Mouse (Mus musculus): ENCODE measurements at regions not wholly inside any gene's neighbourhood (a gene's known extent, or its start where the extent isn't known, plus 50 kb on each side); places are given as distances from the start of the nearest gene placed in this dataset.

- Histone ChIP-seq H3K27ac (ENCODE audit: low read length) (no peak overlapping the region), H3K9me3 (replicated peaks; ENCODE audit: control insufficient read depth, low read length) (no peaks in the 10 kb centered on the region), H3K27me3 (ENCODE audit: control insufficient read depth, insufficient read depth, low read depth, low read length) (no peaks in the 10 kb centered on the region), H3K4me1 (ENCODE audit: control insufficient read depth, low read depth, low read length) (no peaks in the 10 kb centered on the region), H3K36me3 (ENCODE audit: control insufficient read depth, insufficient read depth) (no peaks in the 10 kb centered on the region), H3K9ac (ENCODE audit: low read depth, low read length) (no peak overlapping the region), H3K4me2 (ENCODE audit: low read depth, low read length) (no peak overlapping the region), H3K4me3 (ENCODE audit: low read depth, low read length) (no peak overlapping the region)
- ATAC-seq (ENCODE audit: low read depth), result no peak
- WGBS (ENCODE audit: insufficient replicate concordance), result 53% methylated on average over 3 of the region's 3 CpGs
Observed at GRCm38 (mm10) chr3:52729731-52730130, 287.3 kb downstream of the Cog6 start.

GRCm38 (mm10) chr3:52728860-52729259, 288.2 kb downstream of the Cog6 start:
- no peak overlapping the region for H3K4me2 ChIP-seq (ENCODE audit: low read depth, low read length)
- no peak overlapping the region for H3K9ac ChIP-seq (ENCODE audit: low read depth, low read length)
- H3K27me3 ChIP-seq (ENCODE audit: control insufficient read depth, insufficient read depth, low read depth, low read length), result no peaks in the 10 kb centered on the region
- no peak overlapping the region for H3K4me3 ChIP-seq (ENCODE audit: low read depth, low read length)
- no peaks in the 10 kb centered on the region for H3K4me1 ChIP-seq (ENCODE audit: control insufficient read depth, low read depth, low read length)
- no peak overlapping the region for H3K27ac ChIP-seq (ENCODE audit: low read length)
- no peaks in the 10 kb centered on the region for H3K36me3 ChIP-seq (ENCODE audit: control insufficient read depth, insufficient read depth)
- no peaks in the 10 kb centered on the region for H3K9me3 ChIP-seq (replicated peaks; ENCODE audit: control insufficient read depth, low read length)
- peak; percentile 63 for ATAC-seq (ENCODE audit: low read depth)
- WGBS (ENCODE audit: insufficient replicate concordance), result 8% methylated on average over 6 of the region's 6 CpGs

- Histone ChIP-seq H3K9me3 (replicated peaks; ENCODE audit: control insufficient read depth, low read length) (no peaks in the 10 kb centered on the region), H3K4me2 (ENCODE audit: low read depth, low read length) (no peak overlapping the region), H3K27ac (ENCODE audit: low read length) (no peak overlapping the region), H3K36me3 (ENCODE audit: control insufficient read depth, insufficient read depth) (no peaks in the 10 kb centered on the region), H3K4me3 (ENCODE audit: low read depth, low read length) (no peak overlapping the region), H3K9ac (ENCODE audit: low read depth, low read length) (no peak overlapping the region), H3K4me1 (ENCODE audit: control insufficient read depth, low read depth, low read length) (no peaks in the 10 kb centered on the region), H3K27me3 (ENCODE audit: control insufficient read depth, insufficient read depth, low read depth, low read length) (no peaks in the 10 kb centered on the region)
- WGBS (ENCODE audit: insufficient replicate concordance), result 73% methylated on average over 5 of the region's 5 CpGs
- ATAC-seq (ENCODE audit: low read depth), result no peak
Observed at GRCm38 (mm10) chr3:52728426-52728825, 288.6 kb downstream of the Cog6 start.

GRCm38 (mm10) chr3:52724354-52724753, 292.7 kb downstream of the Cog6 start:
- no peak for ATAC-seq (ENCODE audit: low read depth)
- H3K36me3 ChIP-seq (ENCODE audit: control insufficient read depth, insufficient read depth), result no peaks in the 10 kb centered on the region
- no peak overlapping the region for H3K9ac ChIP-seq (ENCODE audit: low read depth, low read length)
- no peaks in the 10 kb centered on the region for H3K9me3 ChIP-seq (replicated peaks; ENCODE audit: control insufficient read depth, low read length)
- WGBS (ENCODE audit: insufficient replicate concordance), result 52% methylated on average over 3 of the region's 3 CpGs
- H3K27me3 ChIP-seq (ENCODE audit: control insufficient read depth, insufficient read depth, low read depth, low read length), result no peaks in the 10 kb centered on the region
- H3K27ac ChIP-seq (ENCODE audit: low read length), result no peak overlapping the region
- no peaks in the 10 kb centered on the region for H3K4me1 ChIP-seq (ENCODE audit: control insufficient read depth, low read depth, low read length)
- no peak overlapping the region for H3K4me2 ChIP-seq (ENCODE audit: low read depth, low read length)
- H3K4me3 ChIP-seq (ENCODE audit: low read depth, low read length), result no peak overlapping the region

GRCm38 (mm10) chr3:52722946-52723345, 294.1 kb downstream of the Cog6 start:
- no peaks in the 10 kb centered on the region for H3K27me3 ChIP-seq (ENCODE audit: control insufficient read depth, insufficient read depth, low read depth, low read length)
- H3K4me1 ChIP-seq (ENCODE audit: control insufficient read depth, low read depth, low read length), result no peaks in the 10 kb centered on the region
- WGBS (ENCODE audit: insufficient replicate concordance), result 78% methylated on average over 2 of the region's 2 CpGs
- no peak overlapping the region for H3K9ac ChIP-seq (ENCODE audit: low read depth, low read length)
- ATAC-seq (ENCODE audit: low read depth), result no peak
- no peaks in the 10 kb centered on the region for H3K36me3 ChIP-seq (ENCODE audit: control insufficient read depth, insufficient read depth)
- H3K4me2 ChIP-seq (ENCODE audit: low read depth, low read length), result no peak overlapping the region
- no peaks in the 10 kb centered on the region for H3K9me3 ChIP-seq (replicated peaks; ENCODE audit: control insufficient read depth, low read length)
- no peak overlapping the region for H3K4me3 ChIP-seq (ENCODE audit: low read depth, low read length)
- H3K27ac ChIP-seq (ENCODE audit: low read length), result no peak overlapping the region

- ATAC-seq (ENCODE audit: low read depth), result no peak
- H3K4me3 ChIP-seq (ENCODE audit: low read depth, low read length), result no peak overlapping the region
- no peak overlapping the region for H3K27ac ChIP-seq (ENCODE audit: low read length)
- no peak overlapping the region for H3K4me2 ChIP-seq (ENCODE audit: low read depth, low read length)
- WGBS (ENCODE audit: insufficient replicate concordance), result 50% methylated on average over 3 of the region's 3 CpGs
- no peaks in the 10 kb centered on the region for H3K27me3 ChIP-seq (ENCODE audit: control insufficient read depth, insufficient read depth, low read depth, low read length)
- H3K9ac ChIP-seq (ENCODE audit: low read depth, low read length), result no peak overlapping the region
- H3K4me1 ChIP-seq (ENCODE audit: control insufficient read depth, low read depth, low read length), result no peaks in the 10 kb centered on the region
- H3K36me3 ChIP-seq (ENCODE audit: control insufficient read depth, insufficient read depth), result no peaks in the 10 kb centered on the region
- no peaks in the 10 kb centered on the region for H3K9me3 ChIP-seq (replicated peaks; ENCODE audit: control insufficient read depth, low read length)
Observed at GRCm38 (mm10) chr3:52719181-52719580, 297.9 kb downstream of the Cog6 start.

- Histone ChIP-seq H3K27me3 (ENCODE audit: control insufficient read depth, insufficient read depth, low read depth, low read length) (no peaks in the 10 kb centered on the region), H3K36me3 (ENCODE audit: control insufficient read depth, insufficient read depth) (no peaks in the 10 kb centered on the region), H3K4me2 (ENCODE audit: low read depth, low read length) (no peak overlapping the region), H3K4me3 (ENCODE audit: low read depth, low read length) (no peak overlapping the region), H3K27ac (ENCODE audit: low read length) (no peak overlapping the region), H3K9me3 (replicated peaks; ENCODE audit: control insufficient read depth, low read length) (no peaks in the 10 kb centered on the region), H3K9ac (ENCODE audit: low read depth, low read length) (no peak overlapping the region), H3K4me1 (ENCODE audit: control insufficient read depth, low read depth, low read length) (no peaks in the 10 kb centered on the region)
- 53% methylated on average over 5 of the region's 5 CpGs for WGBS (ENCODE audit: insufficient replicate concordance)
- peak; percentile 43; the same call in 1 of the 2 replicates for ATAC-seq (ENCODE audit: low read depth)
Observed at GRCm38 (mm10) chr3:52717324-52717723, 299.7 kb downstream of the Cog6 start.

- Histone ChIP-seq H3K4me1 (ENCODE audit: control insufficient read depth, low read depth, low read length) (no peaks in the 10 kb centered on the region), H3K27me3 (ENCODE audit: control insufficient read depth, insufficient read depth, low read depth, low read length) (no peaks in the 10 kb centered on the region), H3K4me3 (ENCODE audit: low read depth, low read length) (no peak overlapping the region), H3K9ac (ENCODE audit: low read depth, low read length) (no peak overlapping the region), H3K4me2 (ENCODE audit: low read depth, low read length) (no peak overlapping the region), H3K27ac (ENCODE audit: low read length) (no peak overlapping the region), H3K36me3 (ENCODE audit: control insufficient read depth, insufficient read depth) (no peaks in the 10 kb centered on the region), H3K9me3 (replicated peaks; ENCODE audit: control insufficient read depth, low read length) (no peaks in the 10 kb centered on the region)
- 57% methylated on average over 5 of the region's 5 CpGs for WGBS (ENCODE audit: insufficient replicate concordance)
- no peak for ATAC-seq (ENCODE audit: low read depth)
Observed at GRCm38 (mm10) chr3:52712151-52712550, 304.9 kb downstream of the Cog6 start.

- Histone ChIP-seq H3K4me3 (ENCODE audit: low read depth, low read length) (no peak overlapping the region), H3K4me2 (ENCODE audit: low read depth, low read length) (no peak overlapping the region), H3K27ac (ENCODE audit: low read length) (no peak overlapping the region), H3K4me1 (ENCODE audit: control insufficient read depth, low read depth, low read length) (no peaks in the 10 kb centered on the region), H3K9ac (ENCODE audit: low read depth, low read length) (no peak overlapping the region), H3K36me3 (ENCODE audit: control insufficient read depth, insufficient read depth) (no peaks in the 10 kb centered on the region), H3K9me3 (replicated peaks; ENCODE audit: control insufficient read depth, low read length) (no peaks in the 10 kb centered on the region), H3K27me3 (ENCODE audit: control insufficient read depth, insufficient read depth, low read depth, low read length) (no peaks in the 10 kb centered on the region)
- no peak for ATAC-seq (ENCODE audit: low read depth)
- WGBS (ENCODE audit: insufficient replicate concordance), result 67% methylated on average over 9 of the region's 9 CpGs
Observed at GRCm38 (mm10) chr3:52711133-52711532, 305.9 kb downstream of the Cog6 start.

- Histone ChIP-seq H3K4me3 (ENCODE audit: low read depth, low read length) (no peak overlapping the region), H3K4me1 (ENCODE audit: control insufficient read depth, low read depth, low read length) (no peaks in the 10 kb centered on the region), H3K9ac (ENCODE audit: low read depth, low read length) (no peak overlapping the region), H3K4me2 (ENCODE audit: low read depth, low read length) (no peak overlapping the region), H3K27me3 (ENCODE audit: control insufficient read depth, insufficient read depth, low read depth, low read length) (no peaks in the 10 kb centered on the region), H3K9me3 (replicated peaks; ENCODE audit: control insufficient read depth, low read length) (no peaks in the 10 kb centered on the region), H3K27ac (ENCODE audit: low read length) (no peak overlapping the region), H3K36me3 (ENCODE audit: control insufficient read depth, insufficient read depth) (no peaks in the 10 kb centered on the region)
- no peak for ATAC-seq (ENCODE audit: low read depth)
- 47% methylated on average over 3 of the region's 3 CpGs for WGBS (ENCODE audit: insufficient replicate concordance)
Observed at GRCm38 (mm10) chr3:52708746-52709145, 308.3 kb downstream of the Cog6 start.
